Mouse (Mus musculus): ENCODE results near the gene Ldlr. TPM values are rescaled to one million over a fixed set of nuclear protein-coding genes. Genes with fewer than 3 reads are reported as not detected.

Ldlr gene
- polyA plus RNA-seq, 1 experiment from 2014 or later = 86.7 TPM

- Histone ChIP-seq H3K36me3 (ENCODE audit: control insufficient read depth, insufficient read depth, low read length) (peaks cover 58% of the 10 kb centered on the region), H3K4me1 (ENCODE audit: control insufficient read depth, insufficient read depth, low read length) (peaks cover 9% of the 10 kb centered on the region; the same call in 1 of the 2 replicates), H3K9ac (ENCODE audit: low read depth, low read length) (no peak overlapping the region), H3K4me3 (ENCODE audit: low read length) (no peak overlapping the region), H3K9me3 (ENCODE audit: control insufficient read depth, low read length) (no peaks in the 10 kb centered on the region), H3K4me2 (ENCODE audit: low read depth, low read length) (no peak overlapping the region), H3K27me3 (replicated peaks; ENCODE audit: control insufficient read depth, insufficient read depth, low read length) (no peaks in the 10 kb centered on the region), H3K27ac (ENCODE audit: low read length) (peak overlapping the region; percentile 79)
- peak; percentile 80 for ATAC-seq
- 80% methylated on average over 7 of the region's 7 CpGs for WGBS
Measured at GRCm38 (mm10) chr9:21733989-21734388, 10.7 kb downstream of the Ldlr start.

GRCm38 (mm10) chr9:21735126-21735525 lies 11.8 kb downstream of the Ldlr start:
- no peak overlapping the region for H3K4me3 ChIP-seq (ENCODE audit: low read length)
- 0 out of 2 replicates have a peak, but pooled peaks cover 6% of the 10 kb centered on the region for H3K4me1 ChIP-seq (ENCODE audit: control insufficient read depth, insufficient read depth, low read length)
- no peaks in the 10 kb centered on the region for H3K9me3 ChIP-seq (ENCODE audit: control insufficient read depth, low read length)
- H3K9ac ChIP-seq (ENCODE audit: low read depth, low read length) = no peak overlapping the region
- peaks cover 64% of the 10 kb centered on the region for H3K36me3 ChIP-seq (ENCODE audit: control insufficient read depth, insufficient read depth, low read length)
- H3K27me3 ChIP-seq (replicated peaks; ENCODE audit: control insufficient read depth, insufficient read depth, low read length) = no peaks in the 10 kb centered on the region
- ATAC-seq = no peak
- H3K27ac ChIP-seq (ENCODE audit: low read length) = no peak overlapping the region
- WGBS = 83% methylated on average over 14 of the region's 14 CpGs
- H3K4me2 ChIP-seq (ENCODE audit: low read depth, low read length) = no peak overlapping the region

GRCm38 (mm10) chr9:21736580-21736979 lies 13.3 kb downstream of the Ldlr start:
- WGBS = 20% methylated on average over 3 of the region's 3 CpGs
- H3K4me2 ChIP-seq (ENCODE audit: low read depth, low read length) = no peak overlapping the region

GRCm38 (mm10) chr9:21737188-21737587 lies 13.9 kb downstream of the Ldlr start:
- Histone ChIP-seq H3K9me3 (ENCODE audit: control insufficient read depth, low read length) (no peaks in the 10 kb centered on the region), H3K27me3 (replicated peaks; ENCODE audit: control insufficient read depth, insufficient read depth, low read length) (no peaks in the 10 kb centered on the region), H3K4me3 (ENCODE audit: low read length) (no peak overlapping the region), H3K27ac (ENCODE audit: low read length) (peak overlapping the region; percentile 51), H3K4me2 (ENCODE audit: low read depth, low read length) (no peak overlapping the region), H3K9ac (ENCODE audit: low read depth, low read length) (0 out of 2 replicates have a peak overlapping the region, but pooled peaks have one; percentile 34), H3K36me3 (ENCODE audit: control insufficient read depth, insufficient read depth, low read length) (peaks cover 69% of the 10 kb centered on the region), H3K4me1 (ENCODE audit: control insufficient read depth, insufficient read depth, low read length) (0 out of 2 replicates have a peak, but pooled peaks cover 6% of the 10 kb centered on the region)
- WGBS = 88% methylated on average over 10 of the region's 10 CpGs
- ATAC-seq = no peak

More at GRCm38 (mm10) chr9:21736580-21736979, 13.3 kb downstream of the Ldlr start:
- Histone ChIP-seq H3K27ac (ENCODE audit: low read length) (peak overlapping the region; percentile 51), H3K4me3 (ENCODE audit: low read length) (no peak overlapping the region), H3K36me3 (ENCODE audit: control insufficient read depth, insufficient read depth, low read length) (peaks cover 66% of the 10 kb centered on the region), H3K9me3 (ENCODE audit: control insufficient read depth, low read length) (no peaks in the 10 kb centered on the region), H3K27me3 (replicated peaks; ENCODE audit: control insufficient read depth, insufficient read depth, low read length) (no peaks in the 10 kb centered on the region), H3K9ac (ENCODE audit: low read depth, low read length) (0 out of 2 replicates have a peak overlapping the region, but pooled peaks have one; percentile 34), H3K4me1 (ENCODE audit: control insufficient read depth, insufficient read depth, low read length) (0 out of 2 replicates have a peak, but pooled peaks cover 6% of the 10 kb centered on the region)
- peak; percentile 50 for ATAC-seq

GRCm38 (mm10) chr9:21738776-21739175 lies 15.5 kb downstream of the Ldlr start:
- peaks cover 63% of the 10 kb centered on the region for H3K36me3 ChIP-seq (ENCODE audit: control insufficient read depth, insufficient read depth, low read length)
- no peak overlapping the region for H3K4me3 ChIP-seq (ENCODE audit: low read length)
- no peak for ATAC-seq
- 0 out of 2 replicates have a peak, but pooled peaks cover 1% of the 10 kb centered on the region for H3K4me1 ChIP-seq (ENCODE audit: control insufficient read depth, insufficient read depth, low read length)
- no peak overlapping the region for H3K4me2 ChIP-seq (ENCODE audit: low read depth, low read length)
- H3K27me3 ChIP-seq (replicated peaks; ENCODE audit: control insufficient read depth, insufficient read depth, low read length) = no peaks in the 10 kb centered on the region
- H3K9ac ChIP-seq (ENCODE audit: low read depth, low read length) = no peak overlapping the region
- WGBS = 82% methylated on average over 7 of the region's 7 CpGs
- H3K9me3 ChIP-seq (ENCODE audit: control insufficient read depth, low read length) = no peaks in the 10 kb centered on the region
- H3K27ac ChIP-seq (ENCODE audit: low read length) = no peak overlapping the region

GRCm38 (mm10) chr9:21740427-21740826 lies 17.1 kb downstream of the Ldlr start:
- no peak overlapping the region for H3K4me2 ChIP-seq (ENCODE audit: low read depth, low read length)
- 92% methylated on average over 14 of the region's 14 CpGs for WGBS
- peaks cover 62% of the 10 kb centered on the region for H3K36me3 ChIP-seq (ENCODE audit: control insufficient read depth, insufficient read depth, low read length)
- H3K9me3 ChIP-seq (ENCODE audit: control insufficient read depth, low read length) = no peaks in the 10 kb centered on the region
- H3K9ac ChIP-seq (ENCODE audit: low read depth, low read length) = no peak overlapping the region
- no peak overlapping the region for H3K4me3 ChIP-seq (ENCODE audit: low read length)
- no peaks in the 10 kb centered on the region for H3K27me3 ChIP-seq (replicated peaks; ENCODE audit: control insufficient read depth, insufficient read depth, low read length)
- H3K27ac ChIP-seq (ENCODE audit: low read length) = no peak overlapping the region
- no peak for ATAC-seq
- no peaks in the 10 kb centered on the region for H3K4me1 ChIP-seq (ENCODE audit: control insufficient read depth, insufficient read depth, low read length)

- H3K27ac ChIP-seq (ENCODE audit: low read length) = no peak overlapping the region
- H3K9me3 ChIP-seq (ENCODE audit: control insufficient read depth, low read length) = no peaks in the 10 kb centered on the region
- no peaks in the 10 kb centered on the region for H3K4me1 ChIP-seq (ENCODE audit: control insufficient read depth, insufficient read depth, low read length)
- no peak overlapping the region for H3K4me3 ChIP-seq (ENCODE audit: low read length)
- H3K4me2 ChIP-seq (ENCODE audit: low read depth, low read length) = no peak overlapping the region
- 91% methylated on average over 11 of the region's 11 CpGs for WGBS
- ATAC-seq = no peak
- H3K36me3 ChIP-seq (ENCODE audit: control insufficient read depth, insufficient read depth, low read length) = peaks cover 67% of the 10 kb centered on the region
- no peak overlapping the region for H3K9ac ChIP-seq (ENCODE audit: low read depth, low read length)
- no peaks in the 10 kb centered on the region for H3K27me3 ChIP-seq (replicated peaks; ENCODE audit: control insufficient read depth, insufficient read depth, low read length)
Measured at GRCm38 (mm10) chr9:21741514-21741913, 18.2 kb downstream of the Ldlr start.

GRCm38 (mm10) chr9:21747238-21747774 lies 24.0 kb downstream of the Ldlr start:
- Histone ChIP-seq H3K9ac (ENCODE audit: low read depth, low read length) (no peak overlapping the region), H3K27me3 (replicated peaks; ENCODE audit: control insufficient read depth, insufficient read depth, low read length) (no peaks in the 10 kb centered on the region), H3K9me3 (ENCODE audit: control insufficient read depth, low read length) (no peaks in the 10 kb centered on the region), H3K4me2 (ENCODE audit: low read depth, low read length) (no peak overlapping the region), H3K27ac (ENCODE audit: low read length) (no peak overlapping the region; the same call in 1 of the 2 replicates), H3K4me1 (ENCODE audit: control insufficient read depth, insufficient read depth, low read length) (peaks cover 7% of the 10 kb centered on the region), H3K4me3 (ENCODE audit: low read length) (no peak overlapping the region), H3K36me3 (ENCODE audit: control insufficient read depth, insufficient read depth, low read length) (peaks cover 55% of the 10 kb centered on the region)
- WGBS = 85% methylated on average over 3 of the region's 3 CpGs
- no peak for ATAC-seq

- Histone ChIP-seq H3K27ac (ENCODE audit: low read length) (0 out of 2 replicates have a peak overlapping the region, but pooled peaks have one; percentile 16), H3K4me3 (ENCODE audit: low read length) (no peak overlapping the region), H3K27me3 (replicated peaks; ENCODE audit: control insufficient read depth, insufficient read depth, low read length) (no peaks in the 10 kb centered on the region), H3K9ac (ENCODE audit: low read depth, low read length) (no peak overlapping the region), H3K4me2 (ENCODE audit: low read depth, low read length) (no peak overlapping the region), H3K9me3 (ENCODE audit: control insufficient read depth, low read length) (no peaks in the 10 kb centered on the region), H3K36me3 (ENCODE audit: control insufficient read depth, insufficient read depth, low read length) (peaks cover 50% of the 10 kb centered on the region), H3K4me1 (ENCODE audit: control insufficient read depth, insufficient read depth, low read length) (peaks cover 14% of the 10 kb centered on the region)
- no peak for ATAC-seq
- 44% methylated on average over 7 of the region's 7 CpGs for WGBS
Measured at GRCm38 (mm10) chr9:21748033-21748432, 24.8 kb downstream of the Ldlr start.

Measured in intestine, embryonic 16.5 days (tissue).